Mouse (Mus musculus) small intestine, adult 2 months (tissue): ENCODE data around the gene Eml3. TPM values are rescaled to one million over a fixed set of nuclear protein-coding genes. Genes with fewer than 3 reads are reported as not detected.
A peak's percentile ranks its signal among the peaks of the same experiment; 100 is the strongest.

Experiments used
- H3K27ac ChIP-seq: fragments of 200-500 bp; 2 replicates; pipeline ENCODE4 v1.5.1; 2012; ENCODE audit warnings: low read depth, low read length, control low read depth, inconsistent platforms; ENCODE audit not compliant: insufficient read depth
- H3K27me3 ChIP-seq: fragments of 200-500 bp; 2 replicates; pipeline ENCODE4 v1.6.1; 2012; ENCODE audit warnings: mild to moderate bottlenecking, moderate library complexity, low read length, inconsistent platforms; ENCODE audit not compliant: control insufficient read depth, insufficient read depth
- H3K36me3 ChIP-seq: fragments of 200-500 bp; 2 replicates; pipeline ENCODE4 v1.6.1; 2012; ENCODE audit warnings: mild to moderate bottlenecking, low read length, control low read depth, inconsistent platforms; ENCODE audit not compliant: control insufficient read depth, insufficient read depth
- H3K4me1 ChIP-seq: fragments of 200-500 bp; 2 replicates; pipeline ENCODE4 v1.6.1; 2012; ENCODE audit warnings: low read length, inconsistent platforms, mixed read lengths; ENCODE audit not compliant: control insufficient read depth, insufficient read depth, insufficient read length
- H3K4me3 ChIP-seq: fragments of 200-500 bp; 2 replicates; pipeline ENCODE4 v1.5.1; 2012; ENCODE audit warnings: low read depth, mild to moderate bottlenecking, control low read depth, inconsistent platforms, low read length, moderate library complexity
- CTCF ChIP-seq: fragments of 200-500 bp; IDR thresholded peaks from 2 replicates; pipeline ENCODE4 v1.5.1; 2012; ENCODE audit warnings: low read depth, mild to moderate bottlenecking, control low read depth, inconsistent platforms, low read length, moderate library complexity, mixed read lengths; ENCODE audit not compliant: insufficient replicate concordance, insufficient read length; ENCODE audit errors: extremely low read depth
- POLR2A ChIP-seq: fragments of 200-500 bp; IDR thresholded peaks from 2 replicates; pipeline ENCODE4 v1.6.1; 2012; ENCODE audit warnings: low read depth, mild to moderate bottlenecking, control low read depth, inconsistent platforms, low read length, moderate library complexity
- WGBS: fragments of 180-500 bp; shearing (Covaris S2); methylation state at CpG from one replicate; pipeline ENCODE4 v1.1.7; 2018; 5-methylcytosine and 5-hydroxymethylcytosine counted together
- polyA plus RNA-seq: library from polyadenylated mRNA; depleted of rRNA; stranded (reverse); fragments of >200 nt; gene quantifications from 2 replicates; pipeline ENCODE4 v1.2.3, GENCODE M21; 2012

The Eml3 gene
- polyA plus RNA-seq, 1 experiment: 32.2 TPM

GRCm38 (mm10) chr19:8974638-8975037 lies 45.3 kb downstream of the Eml3 start:
- no peaks in the 10 kb centered on the region for H3K27me3 ChIP-seq
- peaks cover 72% of the 10 kb centered on the region for H3K36me3 ChIP-seq
- H3K4me3 ChIP-seq: no peak overlapping the region
- H3K27ac ChIP-seq: no peak overlapping the region
- 78% methylated on average over 1 of the region's 1 CpGs for WGBS
- H3K4me1 ChIP-seq: no peaks in the 10 kb centered on the region
- no peak for TF ChIP-seq POLR2A
- no peak for TF ChIP-seq CTCF

GRCm38 (mm10) chr19:8975491-8975890 lies 46.1 kb downstream of the Eml3 start:
- Histone ChIP-seq H3K36me3 (peaks cover 64% of the 10 kb centered on the region), H3K4me1 (no peaks in the 10 kb centered on the region), H3K4me3 (no peak overlapping the region), H3K27ac (no peak overlapping the region), H3K27me3 (no peaks in the 10 kb centered on the region)
- TF ChIP-seq POLR2A (no peak), CTCF (no peak)
- WGBS: 87% methylated on average over 2 of the region's 2 CpGs

- no peaks in the 10 kb centered on the region; the same call in 1 of the 2 replicates for H3K4me1 ChIP-seq
- H3K4me3 ChIP-seq: no peak overlapping the region
- no peak overlapping the region for H3K27ac ChIP-seq
- 52% methylated on average over 3 of the region's 3 CpGs for WGBS
- H3K27me3 ChIP-seq: no peaks in the 10 kb centered on the region
- H3K36me3 ChIP-seq: peaks cover 54% of the 10 kb centered on the region
- TF ChIP-seq POLR2A: no peak
- TF ChIP-seq CTCF: peak; percentile 92
These were observed 47.2 kb downstream of the Eml3 start for GRCm38 (mm10) chr19:8976535-8976934.

GRCm38 (mm10) chr19:8980771-8981170 lies 51.4 kb downstream of the Eml3 start:
- 62% methylated on average over 5 of the region's 5 CpGs for WGBS
- TF ChIP-seq CTCF (no peak), POLR2A (no peak)
- H3K27ac ChIP-seq: no peak overlapping the region
- H3K4me3 ChIP-seq: no peak overlapping the region
- H3K27me3 ChIP-seq: no peaks in the 10 kb centered on the region
- H3K36me3 ChIP-seq: peaks cover 20% of the 10 kb centered on the region
- H3K4me1 ChIP-seq: peaks cover 22% of the 10 kb centered on the region

- no peak overlapping the region for H3K4me3 ChIP-seq
- TF ChIP-seq POLR2A: no peak
- no peak for TF ChIP-seq CTCF
- H3K4me1 ChIP-seq: peaks cover 23% of the 10 kb centered on the region
- H3K27ac ChIP-seq: no peak overlapping the region
- H3K36me3 ChIP-seq: peaks cover 20% of the 10 kb centered on the region
- WGBS: 25% methylated on average over 2 of the region's 2 CpGs
- no peaks in the 10 kb centered on the region for H3K27me3 ChIP-seq
These were observed 52.3 kb downstream of the Eml3 start for GRCm38 (mm10) chr19:8981450-8982168.

GRCm38 (mm10) chr19:8982303-8983149 lies 53.2 kb downstream of the Eml3 start:
- Histone ChIP-seq H3K27me3 (no peaks in the 10 kb centered on the region), H3K4me3 (no peak overlapping the region), H3K36me3 (peaks cover 14% of the 10 kb centered on the region), H3K4me1 (peaks cover 23% of the 10 kb centered on the region), H3K27ac (peak overlapping the region; percentile 94)
- TF ChIP-seq POLR2A: no peak
- no peak for TF ChIP-seq CTCF
- 29% methylated on average over 5 of the region's 5 CpGs for WGBS

- peaks cover 9% of the 10 kb centered on the region for H3K36me3 ChIP-seq
- no peak for TF ChIP-seq POLR2A
- TF ChIP-seq CTCF: no peak
- H3K4me1 ChIP-seq: peaks cover 27% of the 10 kb centered on the region
- H3K27ac ChIP-seq: peak overlapping the region; percentile 94
- 13% methylated on average over 4 of the region's 4 CpGs for WGBS
- no peaks in the 10 kb centered on the region for H3K27me3 ChIP-seq
- no peak overlapping the region for H3K4me3 ChIP-seq
These were observed 53.8 kb downstream of the Eml3 start for GRCm38 (mm10) chr19:8983150-8983650.
